Mouse (Mus musculus): ENCODE measurements around the gene Fry.

DNA sequence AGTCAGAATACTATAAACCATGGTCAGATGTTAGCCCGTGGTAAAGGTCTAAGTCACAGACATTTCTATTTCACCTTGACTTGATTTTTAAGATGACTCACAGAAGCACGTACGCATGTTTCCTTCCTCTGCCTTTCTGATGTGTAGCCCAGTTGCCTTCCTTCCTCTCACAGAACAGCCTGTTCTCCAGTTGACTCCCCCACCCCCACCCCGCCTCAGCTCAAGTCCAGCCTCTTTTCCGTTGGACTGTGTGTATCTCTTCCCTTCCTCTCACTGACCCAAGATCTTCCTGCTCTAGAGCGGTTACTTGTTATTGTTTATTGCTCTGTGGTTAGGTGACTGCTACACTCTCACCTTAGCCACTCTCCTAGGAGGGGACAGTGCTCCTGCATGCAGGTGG lies 350.0 kb downstream of the Fry start:
- no peak for TF ChIP-seq CTCF (IDR thresholded peaks at IDR 0.05; ENCODE audit: extremely low read depth, insufficient read depth, low read length)
- no peak for TF ChIP-seq POLR2A (IDR thresholded peaks at IDR 0.05; ENCODE audit: extremely low read depth, insufficient read depth, low read length)
